17 mouse cellular contexts compared by ENCODE assay signal in genomic region chr12:79052073-79052472, GRCm38 (mm10). TPM values are rescaled to one million over a fixed set of nuclear protein-coding genes. Genes with fewer than 3 reads are reported as not detected.
DNase-seq lines count a peak whose midpoint lies in the region; TF ChIP-seq lines count a peak whose summit lies in the region.
"Had no signal": no experiment of that assay in that cellular context is flagged by ENCODE, and none has a peak within 500 bp of the region (broad histone marks: within the 10 kb centered on the region; RNA-seq: fewer than 3 reads in every experiment).

No protein-coding gene starts in this region.

- TF ChIP-seq POLR2A in kidney, adult 2 months (IDR thresholded peaks at IDR 0.05; ENCODE audit: low read depth, low read length): no peak

- peak; percentile 31 to 32 for DNase-seq in cerebellum, postnatal 14 days
- no peak for DNase-seq in cerebellum, adult 18-20 months
- DNase-seq in kidney, adult 2 months: peak; percentile 73
- DNase-seq in kidney, adult 18-20 months: no peak
- DNase-seq in kidney, postnatal 14 days: peak; percentile 67
- DNase-seq in kidney, adult 11 months: no peak
- no peak for DNase-seq in spleen, postnatal 10 days (ENCODE audit: low spot score in 2 of 2)
- DNase-seq: adrenal gland, postnatal 14 days; cerebellum, adult 2 months; cerebellum, postnatal 36 days; gastrocnemius, adult 2 months; gastrocnemius, postnatal 25 days had no signal

- WGBS in kidney, adult 2 months: 75% methylated on average over 2 of the region's 2 CpGs

- no peaks in the 10 kb centered on the region for H3K27me3 ChIP-seq in kidney, adult 2 months (replicated peaks; ENCODE audit: control insufficient read depth, insufficient read depth, low read length)
- H3K27me3 ChIP-seq: embryonic facial prominence, embryonic 13.5 days; forebrain, embryonic 12.5 days; heart, embryonic 12.5 days had no signal

- no peak overlapping the region for H3K27ac ChIP-seq in kidney, adult 2 months (ENCODE audit: insufficient read depth, low read depth, low read length)
- H3K27ac ChIP-seq: embryonic facial prominence, embryonic 13.5 days; forebrain, embryonic 12.5 days; gastrocnemius, adult 2 months; hindbrain, embryonic 10.5 days; hindbrain, embryonic 14.5 days had no signal

- H3K36me3 ChIP-seq in kidney, adult 2 months (ENCODE audit: control insufficient read depth, insufficient read depth, low read length): no peaks in the 10 kb centered on the region

- no peaks in the 10 kb centered on the region for H3K4me1 ChIP-seq in kidney, adult 2 months (ENCODE audit: control insufficient read depth, insufficient read depth, low read length)
- H3K4me1 ChIP-seq: embryonic facial prominence, embryonic 13.5 days; forebrain, embryonic 12.5 days; hindbrain, embryonic 10.5 days had no signal

- TF ChIP-seq CTCF in kidney, adult 2 months (conservative IDR thresholded peaks at IDR 0.05; ENCODE audit: insufficient read depth, insufficient read length, low read depth, low read length): no peak

- H3K4me3 ChIP-seq in kidney, adult 2 months (ENCODE audit: insufficient read depth, low read depth, low read length): no peak overlapping the region
- H3K4me3 ChIP-seq: embryonic facial prominence, embryonic 13.5 days; forebrain, embryonic 12.5 days; gastrocnemius, adult 2 months; heart, embryonic 12.5 days; hindbrain, embryonic 10.5 days had no signal

RNA-seq across cellular contexts. Expression of gene Plekhh1, which starts 23.1 kb away (rescaled TPM):
- polyA plus RNA-seq in kidney, adult 2 months (2012; rRNA removed): 9.3 and 10.8 TPM in 2 replicates

RNA-seq across cellular contexts. Expression of gene Pigh, which starts 37.4 kb away (rescaled TPM):
- 12.4 and 17.1 TPM in 2 replicates for polyA plus RNA-seq in kidney, adult 2 months (2012; rRNA removed)

RNA-seq across cellular contexts. Expression of gene Tmem229b, which starts 44.6 kb away (rescaled TPM):
- 5.3 and 7.4 TPM in 2 replicates for polyA plus RNA-seq in kidney, adult 2 months (2012; rRNA removed)

Comparison
In these comparisons a context has a peak if more than half of its experiments do, and no peak if none do; other contexts are left out.
1. DNase-seq: peak in cerebellum, postnatal 14 days (2 of 2), kidney, adult 2 months (single experiment) and kidney, postnatal 14 days (single experiment); none in cerebellum, adult 18-20 months (0 of 2), kidney, adult 18-20 months (single experiment), kidney, adult 11 months (single experiment) and spleen, postnatal 10 days (0 of 2).